Mouse (Mus musculus) midbrain, embryonic 15.5 days (tissue): ENCODE data around the gene Olfr27. TPM values are rescaled to one million over a fixed set of nuclear protein-coding genes. Genes with fewer than 3 reads are reported as not detected.

Experiments
- ATAC-seq: fragments of 200-750 bp; cut with Nextera tagmentation; replicated peaks from 2 replicates; pipeline ENCODE4 v1.8.0; 2017; ENCODE audit warnings: moderate TSS enrichment
- H3K27ac ChIP-seq: fragments of 300-500 bp; sonication (generic); 2 replicates; pipeline ENCODE4 v1.5.1; 2015; ENCODE audit warnings: mild to moderate bottlenecking, inconsistent platforms
- H3K27me3 ChIP-seq: fragments of 300-500 bp; sonication (generic); replicated peaks from 2 replicates; pipeline ENCODE4 v1.6.1; 2015; ENCODE audit warnings: inconsistent platforms
- H3K36me3 ChIP-seq: fragments of 300-500 bp; sonication (generic); replicated peaks from 2 replicates; pipeline ENCODE4 v1.6.1; 2015; ENCODE audit warnings: inconsistent platforms
- H3K4me1 ChIP-seq: fragments of 300-500 bp; sonication (generic); 2 replicates; pipeline ENCODE4 v1.6.1; 2015; ENCODE audit warnings: inconsistent platforms
- H3K4me2 ChIP-seq: fragments of 300-500 bp; sonication (generic); 2 replicates; pipeline ENCODE4 v1.6.1; 2015; ENCODE audit warnings: inconsistent platforms, mild to moderate bottlenecking, moderate library complexity
- H3K4me3 ChIP-seq: fragments of 300-500 bp; sonication (generic); 2 replicates; pipeline ENCODE4 v1.5.1; 2015; ENCODE audit warnings: mild to moderate bottlenecking, inconsistent platforms
- H3K9ac ChIP-seq: fragments of 300-500 bp; sonication (generic); 2 replicates; pipeline ENCODE4 v1.6.1; 2015; ENCODE audit warnings: mild to moderate bottlenecking, inconsistent platforms
- H3K9me3 ChIP-seq: fragments of 300-500 bp; sonication (generic); 2 replicates; pipeline ENCODE4 v1.6.1; 2016; ENCODE audit warnings: inconsistent platforms
- WGBS: fragments of 180-500 bp; shearing (Covaris S2); methylation state at CpG from one replicate; pipeline ENCODE4 v1.1.7; 2015; ENCODE audit warnings: mixed read lengths; 5-methylcytosine and 5-hydroxymethylcytosine counted together
- polyA plus RNA-seq: library from polyadenylated mRNA; unstranded; fragments of >200 nt; fragmentation: Nextera tagmentation; extraction: Ambion mirVana; gene quantifications from 2 replicates; pipeline ENCODE4 v1.2.1, GENCODE M21; 2015

Gene Olfr27
- polyA plus RNA-seq = not detected in 2 replicates

DNA sequence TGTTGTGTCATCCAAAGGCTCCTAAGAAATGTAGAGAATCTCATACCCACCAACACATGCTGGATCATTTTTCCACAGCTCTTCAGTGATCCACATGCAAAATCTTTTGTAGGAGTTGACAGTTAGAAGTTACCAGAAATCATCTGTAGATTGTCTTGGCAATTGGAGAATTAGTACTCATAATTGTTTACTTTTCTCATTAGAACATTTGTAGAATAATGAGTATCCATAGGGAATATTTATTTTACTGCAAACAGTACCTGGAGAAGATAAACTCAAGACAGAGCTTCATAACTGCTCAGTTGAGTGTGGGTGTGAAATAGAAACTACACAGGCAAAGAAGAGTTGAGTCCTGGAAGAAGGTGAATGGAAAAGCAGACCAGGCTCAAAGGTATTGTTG lies at the start of gene Olfr27:
Gene Olfr27, plus strand, starts transcription at position 301 of the 400 bp plus-strand sequence.
- no peak within 1 kb of the TSS for H3K9ac ChIP-seq
- no peaks in the 10 kb centered on the region for H3K27me3 ChIP-seq
- H3K4me3 ChIP-seq = no peak within 1 kb of the TSS
- H3K4me1 ChIP-seq = no peaks in the 10 kb centered on the region
- no peak within 1 kb of the TSS for H3K4me2 ChIP-seq
- no peaks in the 10 kb centered on the region for H3K36me3 ChIP-seq
- ATAC-seq = no peak
- H3K9me3 ChIP-seq = no peaks in the 10 kb centered on the region
- H3K27ac ChIP-seq = no peak within 1 kb of the TSS

GRCm38 (mm10) chr9:39078787-39079186 lies 49.1 kb upstream of the Olfr27 start, which contains the start of gene Olfr938:
Gene Olfr938, minus strand, starts transcription at chr9:39078887.
- Histone ChIP-seq H3K9ac (no peak within 1 kb of the TSS), H3K4me3 (no peak within 1 kb of the TSS), H3K4me2 (no peak within 1 kb of the TSS), H3K4me1 (no peaks in the 10 kb centered on the region), H3K9me3 (no peaks in the 10 kb centered on the region), H3K36me3 (no peaks in the 10 kb centered on the region), H3K27ac (no peak within 1 kb of the TSS), H3K27me3 (no peaks in the 10 kb centered on the region)
- ATAC-seq = no peak
- 89% methylated on average over 2 of the region's 2 CpGs for WGBS

- no peak overlapping the region for H3K9ac ChIP-seq
- 82% methylated on average over 1 of the region's 1 CpGs for WGBS
- no peaks in the 10 kb centered on the region for H3K27me3 ChIP-seq
- H3K9me3 ChIP-seq = no peaks in the 10 kb centered on the region
- ATAC-seq = no peak
- no peak overlapping the region for H3K27ac ChIP-seq
- H3K36me3 ChIP-seq = no peaks in the 10 kb centered on the region
- H3K4me2 ChIP-seq = no peak overlapping the region
- H3K4me1 ChIP-seq = no peaks in the 10 kb centered on the region
- H3K4me3 ChIP-seq = no peak overlapping the region
These were observed 605 bp upstream of the Olfr27 start for GRCm38 (mm10) chr9:39127326-39127725.

DNA sequence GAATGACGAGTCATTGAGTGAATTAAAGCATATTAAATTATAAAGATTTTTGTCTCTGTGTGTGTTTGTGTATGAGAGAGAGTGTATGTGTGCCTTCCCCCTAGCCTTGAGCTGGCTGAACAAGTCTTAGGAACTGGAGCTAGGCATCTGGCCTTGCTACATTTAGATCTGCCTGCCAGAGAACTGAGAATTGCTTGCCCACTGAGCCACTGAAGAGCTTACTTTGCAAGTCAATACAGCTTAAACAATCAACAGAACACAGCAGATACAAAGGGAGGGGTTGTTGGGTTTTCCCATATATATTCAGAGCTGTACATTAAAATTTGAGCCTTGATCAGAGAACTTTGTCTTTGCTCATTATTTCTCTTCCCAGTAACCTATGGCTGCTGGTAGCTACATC lies 24.5 kb downstream of the Olfr27 start:
- Histone ChIP-seq H3K36me3 (no peaks in the 10 kb centered on the region), H3K4me1 (no peaks in the 10 kb centered on the region), H3K4me3 (no peak overlapping the region), H3K27me3 (no peaks in the 10 kb centered on the region), H3K27ac (no peak overlapping the region), H3K4me2 (no peak overlapping the region), H3K9me3 (no peaks in the 10 kb centered on the region), H3K9ac (no peak overlapping the region)
- 76% methylated on average over 1 of the region's 1 CpGs for WGBS
- no peak for ATAC-seq

GRCm38 (mm10) chr9:39166004-39166403 lies 38.1 kb downstream of the Olfr27 start, which contains the start of gene Olfr943:
Gene Olfr943, plus strand, starts transcription at chr9:39166304.
- no peak for ATAC-seq
- Histone ChIP-seq H3K4me3 (no peak within 1 kb of the TSS), H3K4me2 (no peak within 1 kb of the TSS), H3K27ac (no peak within 1 kb of the TSS), H3K27me3 (no peaks in the 10 kb centered on the region), H3K9ac (no peak within 1 kb of the TSS), H3K4me1 (no peaks in the 10 kb centered on the region), H3K36me3 (no peaks in the 10 kb centered on the region), H3K9me3 (no peaks in the 10 kb centered on the region)
- WGBS = 92% methylated on average over 5 of the region's 5 CpGs

Other genes starting within 250 kb of the Olfr27 start
- not detected in 2 replicates for gene Olfr930, start 198.3 kb upstream of the Olfr27 start, polyA plus RNA-seq
- gene Olfr933, start 155.8 kb upstream of the Olfr27 start, polyA plus RNA-seq = not detected in 2 replicates
- gene Olfr934, start 139.8 kb upstream of the Olfr27 start, polyA plus RNA-seq = not detected in 2 replicates
- gene Olfr935, start 128.4 kb upstream of the Olfr27 start, polyA plus RNA-seq = not detected in 2 replicates
- gene Olfr146, start 104.8 kb upstream of the Olfr27 start, polyA plus RNA-seq = not detected in 2 replicates
- gene Olfr937, start 63.2 kb upstream of the Olfr27 start, polyA plus RNA-seq = not detected in 2 replicates
- not detected in 2 replicates for gene Olfr938, start 49.2 kb upstream of the Olfr27 start, polyA plus RNA-seq
- not detected in 2 replicates for gene Olfr943, start 38.2 kb downstream of the Olfr27 start, polyA plus RNA-seq
- not detected in 2 replicates for gene Olfr944, start 73.8 kb downstream of the Olfr27 start, polyA plus RNA-seq
- not detected in 2 replicates for gene Olfr1537, start 121.9 kb downstream of the Olfr27 start, polyA plus RNA-seq
- not detected in 2 replicates for gene Olfr945, start 148.7 kb downstream of the Olfr27 start, polyA plus RNA-seq
- gene Olfr948, start 197.9 kb downstream of the Olfr27 start, polyA plus RNA-seq = not detected in 2 replicates